Mouse (Mus musculus) hindbrain, embryonic 14.5 days (tissue): ENCODE measurements around the gene Cog8. TPM values are rescaled to one million over a fixed set of nuclear protein-coding genes. Genes with fewer than 3 reads are reported as not detected.
A peak's percentile ranks its signal among the peaks of the same experiment; 100 is the strongest.

Experiments
- ATAC-seq: fragments of 200-750 bp; cut with Nextera tagmentation; 2 replicates; pipeline ENCODE4 v1.8.0; 2017; ENCODE audit warnings: moderate number of reproducible peaks, mild to moderate bottlenecking, moderate TSS enrichment, moderate library complexity; ENCODE audit not compliant: low FRiP score
- DNase-seq: peaks from one replicate; pipeline ENCODE4 v3.0.0-alpha.2; 2015; ENCODE audit warnings: low spot score
- H3K27ac ChIP-seq: fragments of 300-500 bp; sonication (generic); 2 replicates; pipeline ENCODE4 v1.5.1; 2014; ENCODE audit warnings: mild to moderate bottlenecking, moderate library complexity
- H3K27me3 ChIP-seq: fragments of 300-500 bp; sonication (generic); 2 replicates; pipeline ENCODE4 v1.6.1; 2014; ENCODE audit warnings: mild to moderate bottlenecking, low read length, mixed read lengths; ENCODE audit not compliant: control insufficient read depth, insufficient read depth
- H3K36me3 ChIP-seq: fragments of 300-500 bp; sonication (generic); replicated peaks from 2 replicates; pipeline ENCODE4 v1.6.1; 2014; ENCODE audit not compliant: control insufficient read depth, insufficient read depth
- H3K4me1 ChIP-seq: fragments of 300-500 bp; sonication (generic); replicated peaks from 2 replicates; pipeline ENCODE4 v1.6.1; 2014; ENCODE audit warnings: antibody characterized with exemption, low read length, mixed read lengths; ENCODE audit not compliant: control insufficient read depth, insufficient read depth
- H3K4me2 ChIP-seq: fragments of 300-500 bp; sonication (generic); replicated peaks from 2 replicates; pipeline ENCODE4 v1.6.1; 2014; ENCODE audit warnings: mild to moderate bottlenecking, moderate library complexity
- H3K4me3 ChIP-seq: fragments of 300-500 bp; sonication (generic); replicated peaks from 2 replicates; pipeline ENCODE4 v1.5.1; 2014; ENCODE audit warnings: mild to moderate bottlenecking, low read length
- H3K9ac ChIP-seq: fragments of 300-500 bp; sonication (generic); 2 replicates; pipeline ENCODE4 v1.6.1; 2014
- H3K9me3 ChIP-seq: fragments of 300-500 bp; sonication (generic); 2 replicates; pipeline ENCODE4 v1.6.1; 2016; ENCODE audit warnings: low read length; ENCODE audit not compliant: control insufficient read depth
- WGBS: fragments of 180-500 bp; shearing (Covaris S2); extraction: QIAGEN DNeasy Blood & Tissue Kit; methylation state at CpG from one replicate; pipeline ENCODE4 v1.1.7; 2014; 5-methylcytosine and 5-hydroxymethylcytosine counted together
- polyA plus RNA-seq: library from polyadenylated mRNA; unstranded; fragments of >200 nt; fragmentation: Nextera tagmentation; extraction: Ambion mirVana; gene quantifications from 2 replicates; pipeline ENCODE4 v1.2.1, GENCODE M21; 2014

Gene Cog8
- polyA plus RNA-seq, 1 experiment from 2014 or later = 42.6 TPM

DNA sequence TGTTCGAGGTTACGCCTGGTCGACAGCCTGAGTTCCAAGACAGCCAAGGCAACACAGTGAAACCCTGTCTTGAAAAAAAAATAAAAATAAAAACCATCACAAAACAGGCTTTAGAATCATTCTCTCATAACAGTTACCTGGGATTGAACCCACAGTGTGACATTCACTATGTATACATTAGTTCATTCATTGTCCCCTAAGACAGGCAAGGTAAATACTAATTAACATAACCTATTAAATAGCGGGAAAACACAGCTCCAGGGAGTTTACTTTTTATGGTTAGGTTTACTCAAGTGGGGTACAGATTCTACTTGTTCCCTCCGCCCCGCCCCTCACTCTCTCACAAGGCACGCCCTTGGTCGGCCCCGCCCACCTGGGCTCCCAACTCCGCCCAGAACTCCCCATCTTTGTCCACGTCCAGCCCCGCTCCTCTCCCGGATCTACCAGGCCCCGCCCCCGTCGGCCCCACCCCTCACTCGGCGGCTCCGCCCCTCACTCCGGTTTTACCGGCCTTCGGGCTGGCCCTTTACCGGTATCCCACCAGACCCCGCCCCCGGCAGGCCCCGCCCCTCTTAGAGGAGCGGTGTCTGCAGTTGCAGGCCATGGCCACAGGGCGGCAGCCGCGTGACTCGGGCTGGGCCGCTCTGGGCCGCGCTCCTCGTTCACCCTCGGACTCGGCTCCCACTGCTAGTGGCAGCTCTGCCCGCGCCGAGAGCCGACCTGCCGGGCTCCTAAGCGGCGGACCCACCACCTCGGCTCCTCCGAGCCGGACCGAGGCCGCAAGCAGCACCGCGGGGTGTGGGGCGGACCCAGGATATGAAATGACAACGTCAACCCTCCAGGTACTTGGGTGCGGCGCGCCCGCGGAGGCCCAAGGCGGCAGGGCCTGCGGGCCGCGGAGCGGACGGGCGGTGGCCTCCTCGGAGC, 25.6 kb downstream of the Cog8 start, which contains the start of gene Vps4a:
TSS of gene Vps4a (plus strand) at position 573 of the 927 bp plus-strand sequence.
- H3K9ac ChIP-seq = peak within 1 kb of the TSS; percentile 99
- H3K4me1 ChIP-seq = peaks cover 14% of the 10 kb centered on the region
- peaks cover 3% of the 10 kb centered on the region; the same call in 1 of the 2 replicates for H3K36me3 ChIP-seq
- DNase-seq (peak; percentile 96), ATAC-seq (peak; percentile 95)
- no peaks in the 10 kb centered on the region for H3K9me3 ChIP-seq
- H3K4me3 ChIP-seq = peak within 1 kb of the TSS; percentile 99
- no peaks in the 10 kb centered on the region for H3K27me3 ChIP-seq
- WGBS = 5% methylated on average over 66 of the region's 66 CpGs
- H3K4me2 ChIP-seq = peak within 1 kb of the TSS; percentile 80
- peak within 1 kb of the TSS; percentile 84 for H3K27ac ChIP-seq

DNA sequence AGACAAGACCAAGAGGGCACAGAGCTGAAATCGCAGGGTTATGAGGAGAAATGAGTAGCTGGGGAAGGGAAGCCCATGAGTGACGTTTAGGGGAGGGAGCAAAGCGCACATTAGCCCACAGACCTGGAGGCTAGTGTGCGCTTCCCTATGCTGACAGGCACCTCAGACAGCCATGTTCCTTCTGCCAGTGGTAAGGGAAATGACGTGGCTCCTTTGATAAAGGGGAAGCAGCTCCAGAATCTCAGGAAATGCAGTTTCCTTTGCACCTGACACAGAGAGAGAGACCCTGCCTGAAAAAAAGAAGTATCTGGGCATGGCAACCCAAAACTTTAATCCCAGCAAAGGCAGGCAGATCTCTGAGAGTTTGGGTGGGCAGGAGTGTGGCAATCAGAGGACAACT, 26.4 kb downstream of the Cog8 start:
- H3K4me3 ChIP-seq = no peak overlapping the region
- no peaks in the 10 kb centered on the region for H3K36me3 ChIP-seq
- no peaks in the 10 kb centered on the region for H3K9me3 ChIP-seq
- ATAC-seq = no peak
- H3K9ac ChIP-seq = no peak overlapping the region
- WGBS = 79% methylated on average over 5 of the region's 5 CpGs
- H3K27ac ChIP-seq = no peak overlapping the region
- H3K4me2 ChIP-seq = no peak overlapping the region
- no peaks in the 10 kb centered on the region for H3K27me3 ChIP-seq
- DNase-seq = no peak
- H3K4me1 ChIP-seq = peaks cover 14% of the 10 kb centered on the region

DNA sequence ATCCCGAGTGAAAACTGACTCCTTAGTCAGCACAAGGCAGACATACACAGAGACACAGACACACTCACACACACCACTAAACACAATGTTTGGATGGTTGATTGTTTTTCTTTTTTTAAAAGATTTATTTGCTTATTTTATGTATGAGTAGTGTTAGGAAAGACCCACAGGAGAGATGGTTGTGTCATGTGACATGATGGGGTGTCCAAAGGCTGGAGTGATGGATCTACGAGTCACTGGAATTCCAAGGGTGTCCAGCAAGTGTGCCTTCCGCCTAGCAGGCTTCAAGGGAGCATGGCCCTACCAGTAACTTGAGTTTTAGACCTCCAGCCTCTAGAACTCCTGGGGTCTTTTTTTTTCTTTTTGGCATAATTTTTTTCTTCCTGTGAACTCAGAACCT, 27.2 kb downstream of the Cog8 start:
- H3K9me3 ChIP-seq = no peaks in the 10 kb centered on the region
- WGBS = 89% methylated on average over 3 of the region's 3 CpGs
- H3K27ac ChIP-seq = no peak overlapping the region
- no peak overlapping the region for H3K4me3 ChIP-seq
- no peaks in the 10 kb centered on the region for H3K36me3 ChIP-seq
- peaks cover 14% of the 10 kb centered on the region for H3K4me1 ChIP-seq
- DNase-seq = no peak
- no peaks in the 10 kb centered on the region for H3K27me3 ChIP-seq
- H3K4me2 ChIP-seq = no peak overlapping the region
- ATAC-seq = no peak
- no peak overlapping the region for H3K9ac ChIP-seq

DNA sequence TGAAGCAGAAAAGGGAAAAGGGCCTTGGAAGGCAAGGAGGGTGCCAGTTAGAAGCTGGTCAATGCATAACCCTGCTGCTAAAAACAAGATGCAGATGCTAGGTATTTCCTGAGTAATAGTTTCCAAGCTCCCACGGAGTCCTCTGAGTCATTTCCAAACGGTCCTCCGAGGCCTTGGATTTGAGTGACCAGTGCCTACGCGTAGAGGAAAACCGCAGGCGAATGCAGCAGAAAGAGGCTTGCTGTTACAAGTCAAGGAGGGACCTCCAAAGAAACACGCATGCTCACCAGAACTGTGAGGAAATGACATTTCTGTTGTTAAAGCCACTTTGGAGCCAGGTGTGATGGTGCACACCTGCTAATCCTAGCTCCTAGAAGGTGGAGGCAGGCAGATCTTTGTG, 33.0 kb downstream of the Cog8 start:
- no peak overlapping the region for H3K9ac ChIP-seq
- WGBS = 94% methylated on average over 8 of the region's 8 CpGs
- H3K36me3 ChIP-seq = no peaks in the 10 kb centered on the region
- no peak overlapping the region for H3K27ac ChIP-seq
- H3K4me1 ChIP-seq = no peaks in the 10 kb centered on the region
- no peak overlapping the region for H3K4me3 ChIP-seq
- H3K27me3 ChIP-seq = no peaks in the 10 kb centered on the region
- DNase-seq (no peak), ATAC-seq (no peak)
- no peaks in the 10 kb centered on the region for H3K9me3 ChIP-seq
- no peak overlapping the region for H3K4me2 ChIP-seq

DNA sequence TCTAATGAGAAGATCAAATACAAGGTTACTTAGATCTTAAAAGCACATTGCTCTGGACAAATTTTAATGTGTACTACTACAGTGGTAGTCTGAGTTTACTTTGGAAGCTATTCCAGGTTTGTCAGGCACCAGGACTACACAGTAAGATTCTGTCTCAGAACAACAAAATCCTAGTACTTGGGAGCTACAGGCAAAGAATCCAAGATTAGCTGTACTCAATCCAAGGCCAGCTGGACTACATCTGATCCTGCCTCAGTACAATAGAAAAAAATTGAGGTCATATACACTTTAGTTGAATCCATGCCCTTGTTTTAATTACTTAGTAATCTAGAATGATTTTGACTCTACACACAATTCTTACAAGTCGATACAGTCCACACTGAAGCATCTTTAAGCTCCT, 41.6 kb downstream of the Cog8 start:
- no peak for DNase-seq
- H3K4me1 ChIP-seq = no peaks in the 10 kb centered on the region
- H3K9ac ChIP-seq = no peak overlapping the region
- H3K9me3 ChIP-seq = no peaks in the 10 kb centered on the region
- ATAC-seq = no peak
- H3K27ac ChIP-seq = no peak overlapping the region
- H3K36me3 ChIP-seq = peaks cover 24% of the 10 kb centered on the region
- no peak overlapping the region for H3K4me3 ChIP-seq
- no peaks in the 10 kb centered on the region for H3K27me3 ChIP-seq
- 87% methylated on average over 1 of the region's 1 CpGs for WGBS
- H3K4me2 ChIP-seq = no peak overlapping the region

DNA sequence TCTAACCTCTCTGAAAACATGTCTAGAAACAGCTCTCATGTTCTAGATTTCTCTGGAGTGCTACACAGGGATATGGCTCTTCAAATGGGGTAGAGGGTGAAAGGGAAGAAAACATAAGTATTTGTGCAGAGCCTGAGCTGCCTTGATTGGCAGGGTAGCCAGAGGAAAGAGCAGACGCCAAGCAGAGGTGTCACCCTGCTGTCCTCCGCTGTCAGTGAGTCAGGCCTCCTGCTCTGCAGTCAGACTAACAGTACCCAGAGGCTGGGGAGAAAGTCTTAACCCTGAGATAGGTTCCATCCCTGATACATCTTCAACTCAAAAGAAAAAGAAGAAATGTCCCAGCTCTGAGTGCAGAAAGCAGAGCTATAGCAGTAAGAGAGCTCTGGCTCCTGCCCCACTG, 43.8 kb downstream of the Cog8 start:
- Histone ChIP-seq H3K27me3 (no peaks in the 10 kb centered on the region), H3K4me3 (no peak overlapping the region), H3K27ac (no peak overlapping the region), H3K4me2 (no peak overlapping the region), H3K9ac (no peak overlapping the region), H3K36me3 (peaks cover 27% of the 10 kb centered on the region), H3K4me1 (no peaks in the 10 kb centered on the region), H3K9me3 (no peaks in the 10 kb centered on the region)
- ATAC-seq = no peak
- 92% methylated on average over 2 of the region's 2 CpGs for WGBS
- DNase-seq = no peak

DNA sequence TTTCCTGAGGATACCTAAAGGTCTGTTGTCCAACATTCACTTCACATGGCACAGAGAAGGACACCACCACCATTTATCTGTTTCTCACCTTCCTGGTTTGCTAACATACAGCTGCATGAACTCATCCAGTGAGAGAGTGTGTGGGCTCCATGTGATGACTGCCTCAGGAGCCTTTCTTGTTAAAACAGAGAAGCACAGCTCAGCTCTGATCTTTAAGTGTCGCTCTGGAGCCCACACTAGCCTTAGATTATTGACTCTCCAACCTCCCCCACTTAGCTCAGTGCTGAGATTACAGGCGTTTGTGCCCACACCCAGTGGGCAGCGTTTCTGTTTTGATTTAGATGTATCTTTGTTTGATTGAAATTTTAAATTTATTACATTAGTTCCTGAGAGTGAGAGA, 48.7 kb downstream of the Cog8 start:
- DNase-seq (no peak), ATAC-seq (no peak)
- Histone ChIP-seq H3K4me1 (no peaks in the 10 kb centered on the region), H3K27ac (no peak overlapping the region), H3K4me3 (no peak overlapping the region), H3K9me3 (no peaks in the 10 kb centered on the region), H3K4me2 (no peak overlapping the region), H3K9ac (no peak overlapping the region), H3K27me3 (no peaks in the 10 kb centered on the region), H3K36me3 (peaks cover 27% of the 10 kb centered on the region)
- 96% methylated on average over 3 of the region's 3 CpGs for WGBS

DNA sequence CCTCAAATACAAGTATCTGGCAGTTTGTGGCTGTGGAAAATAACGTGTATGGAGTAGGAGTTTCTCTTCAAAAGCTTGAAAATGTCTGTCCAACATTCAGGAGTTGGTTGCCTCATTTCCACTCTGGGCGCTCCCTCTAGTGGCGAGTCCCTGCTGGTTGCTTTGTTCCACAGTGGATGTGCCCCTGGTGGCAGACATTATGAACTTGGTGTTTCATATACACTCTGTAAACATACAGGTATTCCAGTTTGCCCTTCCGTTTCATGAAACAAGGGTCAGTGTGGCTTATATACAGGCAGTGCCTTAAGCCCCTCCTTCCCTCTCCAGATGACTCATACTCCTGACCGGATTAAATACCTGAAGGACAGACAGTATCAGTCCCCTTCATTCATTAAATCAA, 54.0 kb downstream of the Cog8 start:
- no peaks in the 10 kb centered on the region for H3K27me3 ChIP-seq
- ATAC-seq = peak; percentile 62; the same call in 1 of the 2 replicates
- WGBS = 41% methylated on average over 5 of the region's 5 CpGs

DNA sequence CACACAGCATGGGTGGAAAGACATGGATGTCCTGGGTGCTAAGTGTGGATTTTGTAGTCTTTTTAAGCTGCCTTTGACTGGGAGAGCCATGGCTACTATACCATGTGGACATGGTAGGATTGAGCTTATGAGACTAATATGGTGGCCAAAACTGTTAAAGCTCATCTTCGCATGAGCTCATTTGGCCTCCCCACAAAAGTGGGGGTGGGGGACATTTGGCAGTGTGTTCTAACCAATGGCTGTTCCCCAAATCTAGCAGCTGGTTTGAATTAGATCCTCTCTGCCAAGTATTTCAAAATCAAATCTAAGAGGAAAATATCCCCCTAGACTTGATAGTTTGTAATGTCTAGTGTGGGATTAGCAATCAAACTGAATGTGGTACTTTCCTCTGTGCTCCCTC, 57.4 kb downstream of the Cog8 start:
- no peak overlapping the region for H3K4me3 ChIP-seq
- H3K9me3 ChIP-seq = no peaks in the 10 kb centered on the region
- no peak overlapping the region for H3K4me2 ChIP-seq
- no peaks in the 10 kb centered on the region for H3K27me3 ChIP-seq
- DNase-seq (no peak), ATAC-seq (no peak)
- H3K27ac ChIP-seq = no peak overlapping the region
- no peaks in the 10 kb centered on the region; the same call in 1 of the 2 replicates for H3K36me3 ChIP-seq
- no peak overlapping the region for H3K9ac ChIP-seq
- H3K4me1 ChIP-seq = no peaks in the 10 kb centered on the region
- WGBS = 83% methylated on average over 1 of the region's 1 CpGs

More for the DNA sequence above, 54.0 kb downstream of the Cog8 start:
- no peak overlapping the region for H3K4me3 ChIP-seq
- no peaks in the 10 kb centered on the region for H3K9me3 ChIP-seq
- H3K4me1 ChIP-seq = no peaks in the 10 kb centered on the region
- H3K9ac ChIP-seq = no peak overlapping the region
- DNase-seq = peak; percentile 92
- no peak overlapping the region for H3K27ac ChIP-seq
- no peaks in the 10 kb centered on the region; the same call in 1 of the 2 replicates for H3K36me3 ChIP-seq
- no peak overlapping the region for H3K4me2 ChIP-seq
